Mouse (Mus musculus) gastrocnemius, postnatal 10 days (tissue): Measurements from ENCODE around the gene Wdr24. TPM values are rescaled to one million over a fixed set of nuclear protein-coding genes. Genes with fewer than 3 reads are reported as not detected.

Source experiments
- DNase-seq: peaks from one replicate; pipeline ENCODE4 v3.0.0; 2021; ENCODE audit warnings: mixed read lengths
- microRNA-seq, 2 experiments: library from miRNA; unstranded; fragments of <30 nt; microRNA quantifications; one replicate each; pipeline ENCODE4 v1.2.0; 2021
- total RNA-seq, 2 experiments: library from RNA; stranded (reverse); gene quantifications; 2 replicates each; pipeline ENCODE4 v1.2.3; 2021

The Wdr24 gene
- total RNA-seq, 2 experiments from 2014 or later: 10.0 to 10.8 TPM

DNA sequence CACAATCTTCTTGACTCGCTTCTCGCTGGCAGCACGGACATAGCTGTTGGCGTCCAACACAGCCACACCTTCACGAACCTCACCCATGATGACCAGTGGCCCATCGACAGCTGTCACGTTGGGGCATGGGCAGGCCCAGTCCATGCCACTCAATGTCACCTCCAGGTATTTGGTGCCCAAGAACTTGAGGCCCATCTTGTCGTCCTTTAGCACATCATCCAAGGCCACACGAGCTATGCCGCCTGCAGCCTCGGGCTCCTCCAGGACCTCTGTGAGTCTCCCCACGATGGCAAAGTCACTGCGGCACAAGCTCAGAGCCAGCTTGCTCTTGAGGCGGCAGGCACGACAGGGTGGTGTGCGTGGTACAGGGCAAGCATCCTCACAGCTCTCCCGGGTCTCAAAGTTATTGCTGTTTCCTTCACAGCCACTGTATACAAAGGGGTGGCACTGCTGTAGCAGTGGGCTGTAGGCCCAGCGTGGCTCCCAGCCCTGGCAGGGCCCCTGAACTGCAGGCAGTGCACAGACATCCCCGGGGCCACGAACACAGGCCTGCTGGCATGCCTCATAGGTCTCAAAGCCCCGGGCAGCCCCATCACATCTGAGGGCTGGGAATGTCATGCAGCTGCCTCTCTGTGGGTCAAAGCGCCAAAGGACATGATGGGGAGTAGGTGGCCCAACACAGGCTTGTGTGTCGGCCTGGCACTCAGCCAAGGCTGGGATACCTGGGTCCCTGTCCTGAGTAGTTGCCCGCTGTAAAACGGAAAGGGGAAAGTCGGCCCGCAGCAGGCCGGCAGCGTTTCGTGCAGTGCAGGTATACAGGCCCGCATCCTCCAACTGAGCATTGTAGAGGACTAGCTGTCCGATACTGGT, 54.5 kb downstream of the Wdr24 start:
- no peak for DNase-seq

Small RNAs within 50 kb of the gene (microRNA-seq; reads per million reads assigned to microRNA genes)
- gene Mir3082: 0.95 to 1.3 reads per million in 2 experiments
- gene Mir6966: 0 to 0.32 reads per million in 2 experiments

Other genes starting within 250 kb of the Wdr24 start
- 10 to 100 TPM; 11.5 to 14.5 TPM for gene Lmf1, start 244.5 kb upstream of the Wdr24 start, total RNA-seq
- not detected for gene Gng13, start 106.5 kb upstream of the Wdr24 start, total RNA-seq
- 1 to 10 TPM; 3.2 to 4.3 TPM for gene Chtf18, start 96.2 kb upstream of the Wdr24 start, total RNA-seq
- gene Rpusd1, start 96.0 kb upstream of the Wdr24 start, total RNA-seq: 1 to 10 TPM; 3.8 to 5.6 TPM
- not detected for gene Mslnl, start 87.6 kb upstream of the Wdr24 start, total RNA-seq
- gene Msln, start 69.2 kb upstream of the Wdr24 start, total RNA-seq: under 1 TPM; 0.65 to 0.80 TPM
- 10 to 100 TPM; 24.3 to 28.4 TPM for gene Narfl, start 49.9 kb upstream of the Wdr24 start, total RNA-seq
- 10 to 100 TPM; 16.8 to 22.2 TPM for gene Haghl, start 38.0 kb upstream of the Wdr24 start, total RNA-seq
- not detected for gene Ccdc78, start 37.0 kb upstream of the Wdr24 start, total RNA-seq
- 10 to 100 TPM; 38.3 to 39.4 TPM for gene Fam173a, start 30.7 kb upstream of the Wdr24 start, total RNA-seq
- gene AC134908.4, start 28.0 kb upstream of the Wdr24 start, total RNA-seq: not detected
- gene Metrn, start 26.5 kb upstream of the Wdr24 start, total RNA-seq: 10 to 100 TPM; 51.5 to 57.4 TPM
- gene Fbxl16, start 14.5 kb upstream of the Wdr24 start, total RNA-seq: 1 to 10 TPM; 2.1 to 2.3 TPM
- 10 to 100 TPM; 22.1 to 25.8 TPM for gene Jmjd8, start 5.2 kb downstream of the Wdr24 start, total RNA-seq
- 10 to 100 TPM; 95.7 to 99.9 TPM for gene Stub1, start 9.8 kb downstream of the Wdr24 start, total RNA-seq
- gene Rhbdl1, start 13.7 kb downstream of the Wdr24 start, total RNA-seq: 10 to 100 TPM in 1 of 2 experiments, 1 to 10 TPM in 1; 9.8 to 10.9 TPM
- gene Gm20683, start 18.1 kb downstream of the Wdr24 start, total RNA-seq: 1 to 10 TPM; 5.8 to 7.3 TPM
- gene Rhot2, start 21.2 kb downstream of the Wdr24 start, total RNA-seq: 10 to 100 TPM; 36.8 TPM
- gene Wdr90, start 37.9 kb downstream of the Wdr24 start, total RNA-seq: 1 to 10 TPM; 3.3 to 5.2 TPM
- 10 to 100 TPM; 57.9 to 61.8 TPM for gene Mcrip2, start 45.1 kb downstream of the Wdr24 start, total RNA-seq
- 10 to 100 TPM; 20.7 to 23.1 TPM for gene Mettl26, start 51.4 kb downstream of the Wdr24 start, total RNA-seq
- 1 to 10 TPM in 1 of 2 experiments, under 1 TPM in 1; 0.78 to 1.1 TPM for gene Wfikkn1, start 57.2 kb downstream of the Wdr24 start, total RNA-seq
- gene Rab40c, start 96.1 kb downstream of the Wdr24 start, total RNA-seq: 10 to 100 TPM in 1 of 2 experiments, 1 to 10 TPM in 1; 9.3 to 12.6 TPM
- 10 to 100 TPM; 38.4 to 39.1 TPM for gene Pigq, start 121.3 kb downstream of the Wdr24 start, total RNA-seq
- gene Nhlrc4, start 121.3 kb downstream of the Wdr24 start, total RNA-seq: not detected
- not detected for gene A930017K11Rik, start 128.9 kb downstream of the Wdr24 start, total RNA-seq
- 1 to 10 TPM; 6.7 to 8.6 TPM for gene Capn15, start 162.2 kb downstream of the Wdr24 start, total RNA-seq
- gene Rab11fip3, start 245.9 kb downstream of the Wdr24 start, total RNA-seq: 10 to 100 TPM; 37.9 to 41.5 TPM